Mouse (Mus musculus) cerebellum, adult 8-10 months (tissue): ENCODE results near the gene Bcat2.
A peak's percentile ranks its signal among the peaks of the same experiment; 100 is the strongest.
"Not testable (repeated sequence)": the region's sequence is repeated elsewhere in the genome, so short reads cannot be mapped to it uniquely, and the experiment has no call there.

Source experiments
- DNase-seq: peaks from one replicate; pipeline ENCODE4 v3.0.0; 2022

Bcat2 gene

DNA sequence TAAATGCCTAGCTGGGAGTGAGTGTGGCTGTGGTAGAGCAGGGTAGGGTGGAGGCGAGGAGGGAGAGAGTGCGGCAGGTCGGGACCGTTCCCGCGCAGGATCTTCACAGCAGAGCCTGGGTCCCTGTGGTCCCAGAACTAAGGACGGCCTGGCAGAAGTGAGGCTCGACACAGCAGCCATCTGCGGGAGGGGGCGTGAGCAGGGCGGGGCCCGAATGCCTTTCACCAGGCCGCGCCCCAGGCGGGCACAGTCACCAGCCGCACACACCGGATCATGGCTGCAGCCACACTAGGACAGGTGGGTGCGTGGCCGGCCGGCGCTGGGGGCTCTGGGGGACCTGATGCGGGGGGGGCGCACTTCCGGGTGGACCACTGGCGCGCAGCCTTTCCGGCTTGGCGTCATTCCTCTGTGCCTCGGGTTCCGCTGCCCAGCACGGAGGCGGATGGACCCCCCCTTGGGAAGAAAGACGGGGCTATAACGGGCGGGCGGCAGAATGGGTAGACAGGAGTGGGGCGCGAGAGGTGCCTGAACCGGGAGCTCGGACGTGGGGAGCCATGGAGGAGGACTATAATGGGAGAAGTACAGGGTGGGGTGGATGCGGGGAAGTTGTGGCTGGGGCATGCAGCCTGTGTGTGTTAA lies at the start of gene Bcat2:
Gene Bcat2 (plus strand): TSS at position 51 of the 639 bp plus-strand sequence.
- DNase-seq: peak; percentile 66

- no peak for DNase-seq
These were observed 49.3 kb upstream of the Bcat2 start for GRCm38 (mm10) chr7:45520605-45521004.

DNA sequence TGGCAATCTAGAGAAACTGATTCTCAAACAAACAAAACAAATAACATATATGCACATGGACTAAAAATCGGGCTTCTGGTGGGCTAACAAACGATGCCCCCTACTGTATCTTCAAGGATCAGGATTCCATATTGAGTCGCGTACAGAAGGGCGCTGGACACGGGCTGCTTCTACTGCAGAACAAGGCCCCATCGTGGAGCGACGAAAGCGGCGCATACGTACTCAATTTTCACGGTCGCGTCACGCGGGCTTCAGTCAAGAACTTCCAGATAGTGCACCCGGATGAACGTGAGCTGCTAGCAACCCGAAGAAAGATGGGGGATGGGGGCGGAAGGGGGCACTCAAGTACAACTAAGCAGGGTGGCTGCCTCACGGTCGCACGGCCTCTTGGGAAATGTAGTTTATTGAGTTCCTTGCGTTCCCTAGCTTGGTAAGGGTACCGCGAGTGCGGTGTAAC lies 48.2 kb upstream of the Bcat2 start:
- DNase-seq: peak; percentile 82

DNA sequence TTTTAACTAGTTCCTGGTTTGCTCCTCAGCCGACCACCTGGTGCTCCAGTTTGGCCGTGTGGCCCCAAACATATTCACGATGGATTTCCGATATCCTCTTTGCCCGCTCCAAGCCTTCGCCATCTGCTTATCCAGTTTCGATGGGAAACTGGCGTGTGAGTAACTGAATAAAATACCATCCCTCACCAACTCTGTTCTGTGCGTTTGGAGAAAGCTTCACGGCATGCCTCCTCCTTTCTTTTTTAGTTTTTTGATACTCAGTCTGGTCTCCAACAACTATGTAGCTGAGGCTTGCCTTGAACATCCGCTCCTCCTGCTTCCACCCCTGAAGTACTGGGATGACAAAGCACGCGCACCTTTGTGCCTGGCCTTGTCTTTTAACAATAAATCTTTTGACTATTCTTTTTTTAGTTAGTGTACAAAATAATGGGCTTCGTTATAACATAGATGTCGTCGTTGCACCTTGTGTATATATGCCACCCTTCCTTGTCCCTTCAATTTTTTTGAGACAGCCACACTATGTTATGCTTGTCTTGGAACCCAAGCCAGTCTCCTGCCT lies 47.7 kb upstream of the Bcat2 start:
- DNase-seq: no peak

DNA sequence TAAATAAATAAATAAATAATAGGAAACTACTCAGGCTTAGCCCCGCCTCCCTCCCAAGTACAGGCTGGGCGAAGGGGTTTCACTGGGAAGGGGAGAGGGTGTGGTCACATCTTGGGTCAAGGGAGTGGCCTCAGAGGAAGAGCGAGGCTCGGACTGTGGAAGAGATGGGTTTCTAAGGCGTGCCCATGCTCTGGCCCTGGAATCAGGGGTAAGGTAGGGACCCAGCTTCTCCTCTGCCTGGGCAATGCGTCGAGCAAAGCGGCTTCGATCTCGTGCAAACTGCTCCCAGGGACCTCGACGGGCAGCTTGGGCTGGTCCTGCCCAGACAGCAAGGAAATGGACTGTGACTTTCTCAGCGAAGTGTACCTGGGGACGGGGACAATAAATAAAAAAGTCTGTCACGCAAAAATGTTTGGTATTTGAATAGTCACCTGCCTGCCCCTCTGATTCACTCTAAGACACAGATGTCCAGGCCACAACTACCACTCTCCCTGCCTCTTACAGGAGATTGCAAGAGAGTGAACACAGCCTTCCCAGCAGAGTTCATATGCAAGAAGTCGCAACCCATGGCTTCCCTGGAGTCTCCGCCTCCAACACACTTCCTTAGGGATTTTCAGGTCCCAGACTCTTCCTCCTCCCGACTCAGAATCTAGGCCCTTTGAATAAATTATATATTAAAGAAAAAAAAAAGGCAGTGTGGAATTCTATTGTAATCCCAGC lies 46.8 kb upstream of the Bcat2 start:
- DNase-seq: no peak

- no peak for DNase-seq
These were observed 46.2 kb upstream of the Bcat2 start for GRCm38 (mm10) chr7:45523678-45524170.

- no peak for DNase-seq
These were observed 44.9 kb upstream of the Bcat2 start for GRCm38 (mm10) chr7:45524841-45525621.

- peak; percentile 97 for DNase-seq
These were observed 44.0 kb upstream of the Bcat2 start, which contains the start of the genes Ppp1r15a and Plekha4 for GRCm38 (mm10) chr7:45525809-45526473. TSS of gene Ppp1r15a (minus strand) at chr7:45526268. TSS of gene Plekha4 (plus strand) at chr7:45526330.

DNA sequence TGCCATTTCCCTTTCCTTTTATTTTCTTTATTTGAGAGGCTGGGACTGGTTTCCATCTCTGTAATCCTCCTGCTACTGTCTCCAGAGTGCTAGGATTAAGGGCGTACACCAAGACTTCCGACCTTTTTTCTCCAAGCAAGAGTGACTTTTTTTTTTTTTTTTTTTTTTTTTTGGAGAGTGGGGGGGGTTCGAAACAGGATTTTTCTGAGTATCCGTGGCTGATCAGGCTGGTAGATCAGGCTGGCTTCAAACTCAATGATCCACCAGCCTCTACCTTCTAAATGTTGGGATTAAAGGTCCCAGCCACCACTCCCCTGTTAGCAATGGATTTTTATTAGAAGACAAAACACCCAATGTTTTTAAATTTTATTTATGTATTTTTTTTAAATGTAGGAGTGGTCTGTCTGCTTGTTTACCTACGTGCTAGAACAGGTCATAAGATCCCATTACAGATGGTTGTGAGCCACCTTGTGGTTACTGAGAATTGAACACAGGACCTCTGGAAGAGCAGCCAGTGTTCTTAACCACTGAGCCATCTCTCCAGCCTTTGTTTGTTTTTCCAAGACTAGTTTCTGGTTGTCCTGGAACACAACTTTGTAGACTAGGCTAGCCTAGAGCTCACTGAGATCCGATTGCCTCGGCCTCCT lies 43.4 kb upstream of the Bcat2 start:
- DNase-seq: no peak

- not testable (repeated sequence) for DNase-seq
These were observed 42.8 kb upstream of the Bcat2 start for GRCm38 (mm10) chr7:45527169-45527568.

- DNase-seq: no peak
These were observed 40.5 kb upstream of the Bcat2 start for GRCm38 (mm10) chr7:45529461-45529860.

- DNase-seq: no peak
These were observed 39.3 kb upstream of the Bcat2 start for GRCm38 (mm10) chr7:45530643-45531042.

DNA sequence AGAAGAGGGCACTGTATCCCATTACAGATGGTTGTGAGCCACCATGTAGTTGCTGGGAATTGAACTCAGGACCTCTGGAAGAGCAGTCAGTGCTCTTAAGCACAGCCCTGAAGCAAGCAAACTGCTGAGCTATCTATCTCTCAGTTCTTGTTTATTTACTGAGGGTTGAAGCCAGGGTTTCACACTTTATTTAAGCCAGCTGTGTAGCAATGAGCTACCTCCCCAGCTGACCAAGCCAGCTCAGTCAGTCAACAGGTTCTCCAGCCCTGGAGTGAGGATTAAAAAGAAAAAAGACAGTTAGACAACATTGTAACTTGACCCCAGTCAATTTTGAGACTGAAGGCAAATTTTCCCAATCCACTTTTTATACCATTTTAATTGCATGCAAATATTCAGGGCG lies 34.3 kb upstream of the Bcat2 start:
- no peak for DNase-seq

DNA sequence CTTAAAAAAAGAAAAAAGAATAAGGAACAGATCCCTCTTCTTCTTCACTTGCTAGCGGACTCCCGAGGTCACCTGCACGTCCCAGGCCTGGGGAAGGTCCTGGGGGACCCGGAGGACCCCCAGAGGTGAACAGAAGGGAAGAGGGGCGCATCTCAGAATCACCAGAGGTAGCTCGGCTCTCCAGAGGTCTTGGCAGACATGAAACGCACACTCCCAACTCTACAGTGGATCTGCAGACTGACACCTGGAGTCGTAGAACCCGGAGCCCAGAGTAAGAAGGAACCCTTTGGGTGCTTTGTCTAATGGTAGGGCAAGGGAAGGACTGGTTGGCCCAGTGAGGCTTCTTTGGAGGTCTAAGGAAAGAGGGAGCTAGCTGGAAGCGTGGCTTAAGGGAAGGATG lies 32.4 kb upstream of the Bcat2 start:
- DNase-seq: no peak

DNA sequence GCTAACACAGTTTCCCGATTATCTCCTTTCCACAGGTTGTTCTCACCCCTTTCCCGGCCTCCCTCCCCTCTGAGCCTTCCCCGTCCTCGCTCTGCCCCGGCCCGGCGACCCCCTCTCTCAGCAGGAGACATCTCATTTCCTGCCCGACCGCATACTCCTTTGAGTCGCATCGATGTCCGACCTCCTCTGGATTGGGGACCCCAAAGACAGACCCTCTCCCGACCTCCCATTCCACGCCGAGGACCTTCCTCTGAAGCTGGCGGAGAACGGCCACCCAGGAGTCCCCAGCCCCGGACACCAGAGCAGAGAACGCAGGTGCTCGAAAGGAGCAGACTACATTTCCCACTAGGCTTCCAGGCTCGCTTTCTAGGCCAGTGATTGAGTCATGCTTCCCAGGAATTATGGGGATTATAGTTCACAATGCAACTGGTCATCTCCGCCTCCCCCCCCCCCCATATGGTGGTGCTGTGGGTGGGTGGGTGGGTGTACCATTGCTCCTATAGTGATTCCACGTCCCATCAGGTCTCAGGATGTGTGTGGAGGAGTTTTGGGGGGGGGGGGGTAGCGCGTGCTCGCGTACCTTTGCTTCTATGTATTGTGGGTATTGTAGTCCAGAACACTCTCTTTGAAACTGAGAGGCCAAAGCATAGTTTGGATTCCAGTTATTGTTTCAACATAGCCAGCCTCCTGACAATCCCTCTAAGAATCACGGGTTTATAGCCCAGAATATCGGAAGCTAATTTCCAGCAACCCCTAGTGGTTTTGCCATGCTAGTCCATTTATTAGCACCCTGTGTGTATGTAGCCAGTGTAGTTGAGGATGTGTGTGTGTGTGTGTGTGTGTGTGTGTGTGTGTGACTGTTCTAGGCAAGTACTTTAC lies 31.6 kb upstream of the Bcat2 start:
- peak; percentile 67 for DNase-seq

DNA sequence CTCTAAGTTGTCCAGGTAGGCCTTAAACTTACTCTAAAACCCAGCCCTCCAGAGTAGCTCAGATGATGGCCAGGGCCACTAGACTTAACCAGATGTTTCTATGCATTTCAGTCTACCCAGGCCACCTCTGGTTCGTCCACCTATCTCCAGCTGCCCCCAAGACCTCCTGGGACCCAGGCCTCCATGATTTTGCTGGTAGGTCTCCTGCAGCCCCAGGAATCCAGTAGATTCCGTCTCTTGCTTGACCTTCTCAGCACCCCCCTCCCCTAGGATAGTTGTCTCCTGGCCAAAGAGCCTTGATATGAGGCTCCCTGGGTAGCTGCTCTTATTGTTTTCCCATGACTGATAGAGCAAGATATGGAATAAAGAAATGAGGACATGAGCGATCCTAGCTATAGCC lies 30.9 kb upstream of the Bcat2 start:
- no peak for DNase-seq

DNA sequence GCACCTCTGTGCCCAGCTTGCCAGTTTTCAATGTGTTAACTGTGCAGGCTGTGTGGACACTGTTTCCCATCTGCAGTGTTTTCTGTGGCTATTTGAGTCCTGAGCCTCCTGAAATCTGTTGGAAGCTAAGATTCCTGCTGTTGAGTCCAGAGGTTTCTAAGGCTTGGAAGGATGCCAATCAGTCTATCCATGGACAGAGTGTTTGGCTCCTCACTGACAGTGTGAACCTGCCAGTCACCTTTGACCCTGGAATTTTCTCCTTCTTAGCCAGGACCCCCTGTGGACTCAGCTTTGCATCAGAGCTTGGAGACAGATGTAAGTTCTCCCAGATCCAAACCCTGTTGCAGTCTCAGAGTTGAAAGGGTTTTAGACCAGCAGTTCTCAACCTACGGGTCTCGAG lies 29.7 kb upstream of the Bcat2 start:
- DNase-seq: no peak

DNA sequence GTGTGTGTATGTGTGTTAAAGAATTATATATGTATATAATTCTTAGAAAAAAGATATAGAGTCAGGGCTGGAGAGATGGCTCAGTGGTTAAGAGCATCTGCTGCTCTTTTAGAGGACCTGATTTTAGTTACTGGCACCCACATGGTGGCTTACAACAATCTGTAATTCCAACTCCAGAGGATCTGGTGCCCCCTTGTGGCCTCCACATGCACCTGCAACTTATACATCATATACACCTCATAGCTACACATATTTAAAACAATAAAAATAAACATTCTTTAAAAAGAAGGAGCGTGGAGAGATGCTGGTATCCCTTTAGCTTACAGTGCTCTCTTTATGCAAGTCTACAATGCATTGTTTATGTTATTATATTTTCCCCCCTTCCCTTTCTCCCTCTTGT lies 25.4 kb upstream of the Bcat2 start:
- no peak for DNase-seq

GRCm38 (mm10) chr7:45549641-45550436 lies 20.1 kb upstream of the Bcat2 start:
- DNase-seq: no peak
